Mouse (Mus musculus) lung, postnatal 4 days (tissue): ENCODE data around the gene Fam186b.

ENCODE experiments used
- DNase-seq, 2 experiments: peaks; one replicate each; pipeline ENCODE4 v3.0.0; 2021

Gene Fam186b

DNA sequence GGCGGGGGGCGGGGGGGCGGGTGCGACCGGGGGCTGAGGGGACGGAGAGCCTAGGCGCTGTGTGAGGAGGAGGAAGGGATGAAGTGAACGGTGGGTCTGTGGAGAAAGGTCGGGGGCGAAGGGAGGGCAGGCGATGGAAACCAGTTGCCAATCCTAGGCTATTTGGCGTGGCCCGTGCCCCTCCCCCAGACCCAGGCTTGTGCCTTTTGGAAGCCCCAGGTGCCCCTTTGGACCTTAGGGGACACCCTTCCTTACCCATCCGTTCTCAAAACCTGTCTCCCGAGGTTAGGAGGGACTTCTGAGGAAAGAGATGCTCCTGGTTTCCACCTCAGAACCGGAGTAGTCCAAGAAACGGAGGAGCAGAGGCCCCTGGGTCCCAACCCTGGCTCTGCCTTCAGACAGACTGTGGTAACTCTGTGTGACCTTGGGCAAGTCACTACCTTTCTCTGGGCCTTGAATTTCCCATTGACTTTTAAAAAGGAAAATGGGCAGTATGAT lies at the start of gene Fam186b:
Gene Fam186b (minus strand): TSS at position 405 of the 498 bp plus-strand sequence.
- peak; percentile 44 to 47 for DNase-seq

DNA sequence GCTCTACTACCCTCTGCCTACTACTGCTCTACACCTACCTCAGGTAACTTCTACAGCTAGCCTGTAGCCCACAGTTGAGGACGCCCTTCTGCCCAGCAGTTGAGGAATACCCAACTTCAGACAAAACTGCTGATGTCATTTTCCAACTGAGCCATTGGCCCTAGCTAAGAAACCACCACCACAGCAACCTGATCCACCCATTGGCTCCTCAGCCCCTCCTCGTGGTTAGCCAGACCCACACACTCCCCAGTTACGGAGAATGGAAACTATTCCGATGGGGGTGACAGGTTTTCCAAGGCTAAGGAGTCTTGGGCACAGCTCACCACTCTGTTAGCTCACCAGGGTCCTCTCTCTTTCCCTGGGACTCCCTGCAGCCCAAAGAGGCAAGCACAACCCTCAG lies 49.3 kb upstream of the Fam186b start:
- peak in 1 of 2 experiments; percentile 40 for DNase-seq

DNA sequence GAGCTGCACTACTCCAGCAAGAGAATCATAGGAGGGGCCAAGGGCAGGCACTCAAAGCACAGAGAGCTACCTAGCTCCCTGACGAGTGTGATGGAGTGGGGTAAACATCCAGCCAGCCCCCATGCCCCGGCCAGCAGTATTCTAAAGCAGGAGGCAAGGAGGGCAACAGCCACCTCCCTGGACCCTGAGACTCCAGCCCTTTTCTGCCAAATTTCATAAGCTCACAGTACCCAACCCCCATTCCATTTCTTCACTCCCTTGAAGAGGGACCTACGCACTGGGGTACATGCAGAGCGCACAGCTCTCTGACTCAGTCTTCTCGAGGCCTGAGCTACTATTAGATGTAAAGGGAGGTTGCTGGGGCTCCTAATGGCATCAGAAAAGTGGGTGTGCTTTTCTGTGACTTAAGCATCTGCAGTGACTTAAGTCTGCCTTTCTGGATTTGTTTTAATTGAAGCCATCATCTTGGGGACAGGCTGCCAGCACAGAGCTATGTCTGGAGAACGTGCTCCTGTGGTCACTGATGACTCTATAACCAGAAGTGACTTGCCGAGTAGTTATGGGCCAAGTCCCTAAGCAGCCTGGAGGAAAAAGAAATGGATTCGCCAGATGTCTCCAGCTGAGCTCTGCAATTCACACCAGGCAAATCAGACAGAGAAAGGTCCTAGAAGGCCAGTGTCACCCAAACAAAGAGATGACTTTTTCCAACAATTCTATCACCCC lies 48.6 kb upstream of the Fam186b start:
- DNase-seq: peak; percentile 38 to 62

DNA sequence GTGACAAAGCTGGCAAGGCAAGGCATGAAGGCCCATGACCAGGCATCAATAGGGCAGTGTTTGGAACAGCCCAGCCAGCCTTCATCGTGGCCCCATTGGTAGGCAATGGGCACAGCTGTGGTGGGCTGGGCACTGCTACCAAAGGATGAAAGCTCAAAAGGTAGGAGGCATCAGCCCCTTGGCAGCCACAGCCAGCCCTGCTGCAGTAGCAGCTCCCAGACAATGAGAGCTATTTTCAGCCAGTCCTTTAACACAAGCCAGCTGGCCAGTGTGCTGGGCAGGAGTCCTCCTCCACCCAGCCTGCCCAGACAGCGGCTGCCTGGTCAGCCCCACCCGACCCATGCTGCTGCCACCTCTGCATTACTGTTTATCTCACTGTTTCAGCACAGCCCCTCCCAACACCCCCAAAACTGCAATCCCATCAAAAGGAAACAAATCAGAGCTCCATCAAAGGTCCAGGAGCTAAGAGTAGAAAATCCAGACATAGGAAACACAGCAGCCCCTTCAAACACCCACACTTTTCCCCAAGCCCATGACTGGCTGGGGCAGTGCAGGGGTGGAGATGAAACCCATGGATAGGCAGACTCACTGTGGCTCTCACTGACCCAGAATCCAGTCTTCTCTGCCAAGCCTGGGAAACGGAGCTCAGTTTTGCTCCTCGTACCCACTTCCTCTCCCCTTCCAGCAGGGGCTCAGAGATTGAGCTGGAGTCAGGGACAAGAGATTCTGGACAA lies 47.9 kb upstream of the Fam186b start:
- peak; percentile 66 to 84 for DNase-seq

DNA sequence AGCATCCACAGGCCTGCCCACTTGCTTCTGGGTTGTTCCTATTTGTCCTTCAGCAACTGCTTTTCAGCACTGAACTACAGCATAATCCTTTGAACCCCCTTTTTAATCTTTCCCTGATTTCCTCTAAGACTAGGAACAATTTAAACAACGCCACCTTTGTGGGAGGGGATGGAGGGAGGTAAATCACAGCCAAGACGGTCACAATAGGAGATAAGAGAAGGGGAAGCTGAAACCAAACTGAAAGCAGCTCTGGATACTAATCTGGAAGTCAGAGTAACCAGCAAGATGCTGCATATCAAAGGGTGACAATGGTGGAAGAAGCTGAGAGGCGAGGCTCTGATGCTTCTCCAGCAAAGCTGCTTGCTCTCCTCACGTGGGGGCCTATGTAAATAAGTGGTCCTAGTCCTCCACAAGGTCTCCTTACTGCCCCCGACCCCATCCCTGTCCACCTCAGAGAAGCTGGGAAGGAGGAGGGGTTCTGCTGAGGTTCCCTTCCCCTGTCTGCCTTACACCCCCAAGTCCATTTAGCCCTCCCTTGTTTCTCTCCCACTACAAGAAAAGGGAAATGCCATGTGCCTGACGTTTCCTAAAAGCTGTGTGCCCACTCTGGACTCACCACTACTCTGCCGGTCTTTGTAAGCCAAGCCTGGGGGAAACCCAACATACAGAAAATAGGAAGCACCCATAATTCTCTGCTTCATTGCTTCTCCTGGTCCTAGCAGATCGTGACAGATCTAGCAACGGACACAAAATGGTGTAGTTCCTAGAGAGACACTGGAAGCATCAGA lies 46.7 kb upstream of the Fam186b start:
- DNase-seq: peak in 1 of 2 experiments; percentile 18

DNA sequence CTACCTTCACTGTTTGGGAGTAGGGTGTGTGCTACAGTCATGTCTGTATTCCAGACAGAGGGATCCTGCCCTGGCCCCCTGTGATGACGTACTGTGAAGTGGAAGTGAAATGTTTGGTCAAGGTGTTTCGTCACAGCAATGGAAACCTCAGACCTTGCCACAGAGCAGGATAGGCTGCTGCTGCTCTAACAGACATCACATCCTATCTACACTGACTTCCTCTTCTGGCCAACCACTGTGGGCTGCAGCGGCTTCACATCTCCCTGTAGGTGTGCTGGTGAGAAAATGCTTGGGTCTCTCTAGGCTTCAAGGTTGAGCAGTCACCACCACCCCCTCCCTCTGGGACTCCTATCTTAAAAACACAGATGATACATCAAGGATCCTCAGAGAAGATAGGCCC lies 45.4 kb upstream of the Fam186b start:
- DNase-seq: peak; percentile 45 to 55

DNA sequence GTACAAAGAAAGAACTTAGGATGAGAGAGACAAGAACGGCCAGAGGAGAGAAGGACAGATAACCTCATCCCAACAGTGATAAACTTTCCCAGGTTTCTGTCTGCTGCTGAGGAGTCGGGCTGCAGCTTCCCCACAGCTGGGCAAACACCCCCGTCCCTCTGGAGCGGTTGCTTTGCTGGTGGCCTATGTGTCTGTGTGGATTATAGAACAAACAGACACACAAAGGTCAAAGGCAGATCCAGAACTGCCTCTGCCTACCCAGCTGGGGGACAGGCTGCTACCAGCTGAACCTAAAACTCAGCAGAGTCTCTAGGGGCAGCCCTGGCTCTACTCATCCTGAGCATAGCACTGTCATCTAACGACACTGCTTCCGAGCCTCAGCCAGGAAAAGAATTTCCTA lies 44.0 kb upstream of the Fam186b start:
- DNase-seq: no peak

DNA sequence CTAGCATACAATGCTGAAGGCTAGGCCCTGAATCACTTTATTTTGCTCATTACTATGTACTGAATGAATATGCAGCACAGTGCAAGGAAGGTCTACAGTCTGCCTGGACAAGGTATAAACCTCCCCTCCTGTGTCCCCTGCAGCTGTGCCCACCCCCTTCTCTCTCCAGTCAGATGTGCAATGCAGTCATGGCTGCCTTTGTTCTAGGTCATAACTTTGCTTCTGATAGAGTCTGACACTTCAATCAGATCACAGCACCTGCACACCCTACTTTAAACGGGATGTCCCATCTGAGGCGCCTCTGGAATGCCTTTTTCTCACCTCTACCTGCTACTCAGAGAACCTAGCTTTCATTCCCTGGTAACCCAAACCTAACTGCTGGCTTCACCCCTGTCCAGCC lies 43.2 kb upstream of the Fam186b start:
- DNase-seq: no peak

DNA sequence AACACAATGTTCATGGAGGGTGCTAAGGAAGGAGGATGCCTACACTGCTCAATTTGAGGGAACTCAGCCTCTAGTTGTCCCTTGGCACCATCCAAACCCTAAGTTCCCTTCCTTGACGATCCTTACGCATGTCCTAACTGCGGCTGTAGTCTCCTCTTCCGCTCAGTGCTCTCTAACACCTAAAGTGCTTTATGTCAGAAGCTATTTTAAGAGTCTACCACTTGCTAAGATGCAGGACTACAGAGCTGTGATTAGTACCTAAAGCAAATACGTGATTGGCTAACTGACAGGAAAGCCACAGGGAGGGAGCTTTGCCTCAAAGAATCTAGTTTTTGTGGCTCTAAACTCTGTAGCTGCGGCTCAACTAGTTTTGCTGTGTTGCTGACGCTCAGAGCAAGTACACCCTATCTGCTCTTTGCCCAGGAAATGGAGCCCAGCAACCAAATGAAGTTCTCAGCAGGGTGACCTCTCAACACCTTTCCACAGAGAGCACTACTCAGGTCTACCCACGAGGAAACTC lies 40.2 kb upstream of the Fam186b start:
- DNase-seq: no peak

DNA sequence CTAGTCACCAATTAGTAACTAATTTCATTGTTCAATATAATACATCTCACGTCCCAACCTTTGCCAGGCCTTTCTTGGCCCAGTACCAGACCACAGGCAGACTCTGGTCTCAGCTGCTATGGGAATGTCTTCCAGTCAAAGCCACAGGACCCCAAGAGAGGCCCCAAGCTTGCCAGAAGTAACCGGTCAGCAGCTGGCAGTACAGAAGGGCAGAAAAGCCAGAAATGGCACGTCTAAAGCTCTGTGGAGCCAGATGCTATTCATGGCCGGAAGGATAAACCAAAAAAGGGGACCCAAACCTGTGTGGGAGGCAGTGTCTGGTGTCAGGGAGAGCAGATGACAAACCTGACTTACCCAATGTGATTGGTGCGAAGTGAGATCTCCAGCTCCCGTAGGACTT lies 38.8 kb upstream of the Fam186b start:
- DNase-seq: peak in 1 of 2 experiments; percentile 61

DNA sequence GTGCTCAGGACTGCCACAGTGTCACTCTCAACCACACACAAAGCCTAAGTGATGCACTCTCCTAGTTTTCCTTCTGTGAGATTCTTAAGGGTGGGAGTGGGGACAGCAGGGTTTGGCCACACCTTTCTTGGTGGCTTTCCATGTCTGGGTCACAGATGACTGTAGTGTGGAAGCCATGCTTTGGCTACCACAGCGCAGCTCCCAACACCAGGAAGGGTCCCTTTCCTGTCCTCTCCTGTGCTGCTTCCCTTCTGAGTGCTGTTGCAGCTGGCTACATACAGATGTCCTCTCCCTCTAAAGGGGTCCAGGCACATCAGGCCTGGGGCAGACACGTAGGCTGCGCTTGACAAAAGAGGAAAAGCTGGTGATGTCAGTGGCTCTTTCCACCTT lies 38.0 kb upstream of the Fam186b start:
- peak; percentile 56 to 72 for DNase-seq

DNA sequence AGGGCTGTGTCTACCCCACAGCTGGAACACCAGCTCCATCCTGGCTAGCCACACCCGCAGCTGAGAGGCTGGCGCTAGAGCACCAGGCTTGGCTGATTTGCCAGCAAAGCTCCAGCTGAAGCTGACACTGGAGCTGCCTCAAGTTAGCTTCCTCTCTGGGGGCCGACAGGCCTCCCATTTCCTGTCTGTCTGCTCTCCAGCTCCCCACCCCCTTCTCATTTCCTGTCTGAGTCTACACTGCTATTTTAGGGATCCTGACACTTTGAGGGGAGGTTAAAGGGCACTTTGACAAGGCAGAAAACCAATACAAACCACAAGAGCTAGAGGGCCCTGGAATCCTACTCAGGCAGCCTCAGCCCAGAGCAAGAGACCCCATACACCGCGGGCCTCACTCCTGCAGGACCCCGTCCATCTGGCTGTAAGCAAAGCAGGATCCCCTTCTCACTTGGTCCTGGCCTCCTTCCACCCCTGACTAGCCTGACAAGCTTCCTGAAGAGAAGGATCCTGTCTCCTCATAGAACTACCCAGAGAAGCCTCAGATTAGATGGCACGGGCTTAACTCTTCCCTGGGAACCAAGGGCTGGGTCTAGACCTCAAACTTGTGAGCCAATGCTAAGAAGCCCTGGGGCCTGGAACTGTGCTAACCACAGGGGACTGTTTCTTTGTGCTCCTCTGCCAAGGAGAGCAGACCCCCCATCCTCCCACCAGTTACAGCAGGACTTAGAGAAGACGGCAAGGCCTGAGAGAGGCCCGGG lies 37.4 kb upstream of the Fam186b start:
- peak; percentile 88 to 94 for DNase-seq

DNA sequence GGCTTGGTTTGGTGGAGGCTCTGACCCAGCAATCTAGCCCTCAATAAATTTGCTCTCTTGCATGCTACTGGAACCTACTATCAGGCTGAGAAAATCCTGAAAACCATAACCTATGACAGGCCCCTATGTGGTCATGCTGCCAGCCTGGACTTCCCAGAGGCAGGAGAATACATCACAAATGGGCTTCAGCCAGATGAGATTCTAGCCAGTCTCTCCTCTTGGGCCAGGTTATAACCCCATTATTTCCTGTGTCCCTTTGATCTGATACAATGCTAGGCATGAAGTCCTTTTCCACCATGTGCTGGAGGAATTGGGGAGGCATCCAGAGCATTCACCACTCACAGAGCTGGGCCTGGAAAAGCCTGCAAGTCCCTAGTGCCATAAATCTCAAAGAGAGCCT lies 36.4 kb upstream of the Fam186b start:
- DNase-seq: no peak

DNA sequence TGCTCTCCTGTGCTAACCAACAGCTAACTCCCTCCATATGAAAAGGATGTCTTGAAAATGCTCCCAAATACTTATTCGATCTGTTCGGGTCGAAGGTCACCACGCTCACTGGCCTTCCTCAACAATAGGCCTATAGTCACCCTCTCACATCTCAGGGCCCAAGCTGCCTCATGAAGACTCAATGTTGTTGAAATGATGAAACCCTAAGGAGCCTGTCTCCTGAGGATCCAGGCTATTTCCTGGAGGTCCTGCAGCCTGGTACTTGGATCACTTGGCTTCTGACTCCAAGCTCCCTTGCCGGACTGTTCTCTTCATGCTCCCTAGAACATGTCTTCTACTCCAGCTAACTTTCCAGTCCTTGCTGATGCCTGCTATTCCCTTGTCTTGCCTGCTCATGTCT lies 35.7 kb upstream of the Fam186b start:
- DNase-seq: no peak

DNA sequence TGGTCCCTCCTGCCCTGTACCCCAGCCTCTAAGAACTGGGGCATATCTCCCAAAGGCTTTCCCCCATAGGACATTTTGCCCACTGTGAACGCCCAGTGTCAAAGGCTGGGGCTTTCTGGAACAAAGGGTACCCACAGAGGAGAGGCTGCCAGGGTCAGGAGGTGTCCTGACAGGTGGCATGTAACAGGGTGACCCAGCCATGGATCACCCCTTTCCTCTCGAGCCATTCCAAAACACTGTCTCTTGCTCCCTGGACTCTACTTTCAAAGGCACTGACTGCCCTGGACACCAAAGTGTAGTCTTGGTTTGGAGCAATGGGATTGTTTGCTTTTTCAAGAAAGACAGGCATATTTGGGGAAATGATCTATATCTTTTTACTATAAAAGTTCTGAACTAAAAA lies 34.6 kb upstream of the Fam186b start:
- DNase-seq: no peak

DNA sequence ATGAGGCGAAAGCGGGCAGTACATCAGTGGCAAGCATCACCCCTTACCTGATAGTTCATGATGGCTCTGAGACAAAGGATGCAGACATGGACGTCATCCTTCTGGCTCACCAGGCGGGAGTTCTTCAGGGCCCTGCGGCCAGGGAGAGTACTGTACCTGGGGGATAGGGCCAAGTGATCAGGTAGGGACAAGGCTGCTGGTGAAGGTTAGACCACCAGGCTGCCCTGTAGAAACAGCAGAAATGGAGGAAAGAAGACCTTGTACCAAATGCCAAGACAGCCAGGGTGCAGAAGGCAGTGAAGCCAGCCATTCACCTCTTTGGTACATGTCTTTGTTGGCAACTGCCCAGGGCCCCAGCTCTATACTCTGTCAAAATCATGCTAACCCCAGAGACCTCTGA lies 32.3 kb upstream of the Fam186b start:
- no peak for DNase-seq

DNA sequence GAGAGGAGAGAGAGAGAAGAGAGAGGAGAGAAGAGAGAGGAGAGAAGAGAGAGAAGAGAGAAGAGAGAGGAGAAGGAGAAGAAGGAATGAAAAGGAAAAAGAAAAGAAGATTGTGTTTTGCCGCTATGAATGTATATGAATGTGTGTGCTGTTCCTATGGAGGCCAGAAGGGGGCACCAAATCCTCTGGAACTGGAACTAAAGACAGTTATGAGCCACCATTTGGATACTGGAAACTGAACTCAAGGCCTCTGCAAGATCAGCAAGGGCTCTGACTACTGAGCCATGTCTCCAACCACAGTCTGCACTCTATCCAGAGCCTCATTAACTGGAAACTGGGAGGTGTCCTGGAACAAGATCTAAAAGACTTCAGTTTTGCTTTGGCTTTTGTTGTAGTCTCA lies 31.3 kb upstream of the Fam186b start:
- peak in 1 of 2 experiments; percentile 64 for DNase-seq

DNA sequence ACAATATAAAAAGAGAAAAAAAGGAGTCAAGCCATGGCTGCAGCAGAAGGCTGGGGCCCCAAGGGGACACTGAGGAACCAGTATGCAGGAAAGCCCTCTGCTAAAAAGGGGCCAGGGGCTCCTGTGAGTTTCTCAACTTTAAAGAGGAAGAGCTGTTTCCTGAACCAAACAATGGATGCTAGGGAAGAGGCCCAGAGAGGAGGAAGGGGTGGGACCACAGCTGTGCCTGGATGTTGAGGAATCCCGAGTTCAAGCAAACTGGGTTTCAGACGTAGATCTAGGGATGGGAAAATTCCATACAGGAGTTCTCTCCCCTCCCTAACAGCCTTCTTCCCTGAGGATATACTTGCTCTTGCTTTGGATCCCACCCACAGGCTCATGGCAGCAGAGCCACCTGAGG lies 30.7 kb upstream of the Fam186b start:
- DNase-seq: peak; percentile 38 to 59

DNA sequence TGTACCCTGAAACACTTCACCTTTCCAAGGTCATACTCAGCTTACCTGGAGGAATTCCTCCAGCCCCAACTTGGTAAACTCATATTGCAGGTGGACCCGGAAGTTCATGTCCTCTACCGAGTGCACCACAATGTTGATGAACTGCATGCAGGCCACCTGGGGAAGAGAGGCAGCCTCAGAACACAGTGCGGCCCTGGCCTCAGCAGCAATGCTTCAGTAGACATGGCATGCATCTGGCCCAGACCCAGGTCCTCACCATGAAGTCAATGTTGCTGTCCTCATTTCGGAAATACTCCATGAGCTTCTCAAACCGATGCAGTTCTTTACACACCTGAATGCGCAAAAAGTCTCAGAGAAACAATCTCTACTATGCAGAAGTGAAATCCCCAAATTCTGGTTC lies 29.9 kb upstream of the Fam186b start:
- DNase-seq: no peak

DNA sequence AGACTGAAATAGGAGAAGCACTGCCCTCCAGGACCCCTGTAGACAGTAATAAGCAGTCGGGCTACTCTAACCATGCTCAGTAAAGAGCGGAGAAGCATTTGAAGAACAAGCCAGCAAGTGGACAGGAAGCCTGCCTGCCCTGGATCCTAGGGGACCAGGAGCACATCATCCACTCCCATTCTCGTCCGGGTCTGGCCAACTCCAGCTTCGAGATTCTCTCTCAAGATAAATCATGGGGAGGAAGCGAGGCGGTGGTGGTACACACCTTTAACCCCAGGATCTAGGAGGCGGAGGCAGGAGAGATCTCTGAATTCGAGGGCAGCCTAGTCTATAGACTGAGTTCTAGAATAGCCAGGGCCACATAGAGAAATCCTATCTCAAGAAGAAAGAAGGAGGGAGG lies 28.5 kb upstream of the Fam186b start:
- no peak for DNase-seq

DNA sequence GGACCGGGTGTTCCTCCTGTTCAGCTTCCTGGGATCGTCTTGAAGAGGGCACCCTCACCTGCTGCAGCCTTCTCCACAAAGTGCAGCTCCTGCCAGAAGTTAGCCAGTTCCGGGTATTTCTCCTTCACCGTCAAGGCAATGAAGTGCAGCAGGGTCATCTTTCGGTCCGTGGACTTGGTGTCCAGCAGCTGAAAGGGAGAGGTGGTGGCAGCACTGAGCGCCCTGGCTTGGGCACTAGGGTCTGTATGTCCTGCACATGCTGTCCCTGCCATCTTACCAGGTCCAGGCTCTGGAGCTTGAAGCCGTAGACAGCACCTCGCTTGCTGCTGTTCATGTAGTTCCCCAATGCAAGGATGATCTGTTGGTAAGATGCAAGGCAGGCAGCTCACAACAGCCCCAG lies 25.3 kb upstream of the Fam186b start:
- no peak for DNase-seq

DNA sequence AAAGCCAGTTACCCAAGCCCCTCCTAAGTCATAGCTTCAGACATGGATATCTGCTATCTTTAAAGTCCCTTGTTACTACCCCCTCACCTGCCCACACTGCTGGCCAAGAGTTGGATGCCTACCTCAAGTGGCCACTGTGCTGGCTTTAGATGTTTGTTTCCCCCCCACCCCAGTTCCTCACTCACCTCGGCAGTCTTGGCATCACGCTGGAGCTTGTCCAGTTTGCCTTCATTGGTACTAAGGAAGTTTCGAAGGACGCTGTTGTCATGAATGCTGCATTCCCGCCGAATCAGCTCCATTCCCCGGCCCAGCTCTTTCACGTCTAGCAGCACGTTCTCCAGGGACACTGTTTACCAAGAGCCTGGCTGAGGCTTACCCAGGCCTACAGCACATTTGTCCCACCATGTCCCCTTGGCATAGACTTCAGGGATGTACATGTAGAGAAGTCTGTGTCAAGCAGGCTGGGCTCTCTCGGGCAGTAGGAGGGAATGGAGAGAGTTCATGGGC lies 24.5 kb upstream of the Fam186b start:
- DNase-seq: peak; percentile 43 to 74
